Mouse (Mus musculus): Measurements from ENCODE around the gene Olfr167. TPM values are rescaled to one million over a fixed set of nuclear protein-coding genes. Genes with fewer than 3 reads are reported as not detected.
"Not testable (repeated sequence)": the region's sequence is repeated elsewhere in the genome, so short reads cannot be mapped to it uniquely, and the experiment has no call there.

Olfr167 gene
- total RNA-seq (2021) = not detected
- long read RNA-seq, experiment 1 = 0 reads
- long read RNA-seq, experiment 2 = 0 reads

GRCm38 (mm10) chr16:19522166-19522565 lies at the start of gene Olfr167:
Gene Olfr167 (minus strand): TSS chr16:19522266.
- no peak for DNase-seq

GRCm38 (mm10) chr16:19571709-19572108 lies 49.6 kb upstream of the Olfr167 start, which contains the start of gene Olfr169:
Gene Olfr169 (minus strand): TSS chr16:19571809.
- DNase-seq = not testable (repeated sequence)

GRCm38 (mm10) chr16:19553429-19553828 lies 31.4 kb upstream of the Olfr167 start:
- DNase-seq = not testable (repeated sequence)

- not testable (repeated sequence) for DNase-seq
Observed at GRCm38 (mm10) chr16:19552246-19552645, 30.2 kb upstream of the Olfr167 start.

GRCm38 (mm10) chr16:19535455-19535854 lies 13.4 kb upstream of the Olfr167 start, which contains the start of gene Olfr168:
Gene Olfr168 (minus strand): TSS chr16:19535555.
- no peak for DNase-seq

DNA sequence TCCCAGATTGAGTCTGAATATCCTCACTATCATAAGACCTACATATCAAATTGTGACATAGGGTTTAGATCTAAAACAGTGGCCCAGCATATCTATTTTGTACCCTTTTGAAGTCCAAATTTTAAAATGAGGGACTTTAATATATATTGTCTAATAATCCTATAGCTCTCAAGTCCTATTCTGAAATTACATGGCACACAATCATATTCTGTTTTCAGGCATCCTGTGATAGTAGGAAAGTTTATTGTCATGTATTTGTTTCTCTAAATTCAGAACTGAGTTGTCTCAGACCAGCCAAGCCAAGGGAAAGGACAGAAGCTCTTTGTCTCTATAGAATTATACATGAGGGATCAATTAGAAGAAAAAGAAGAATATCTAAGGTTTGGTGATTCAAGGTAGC lies 38.7 kb downstream of the Olfr167 start, which contains the start of gene Olfr166:
TSS of gene Olfr166 (plus strand) at position 301 of the 400 bp plus-strand sequence.
- DNase-seq = no peak

DNA sequence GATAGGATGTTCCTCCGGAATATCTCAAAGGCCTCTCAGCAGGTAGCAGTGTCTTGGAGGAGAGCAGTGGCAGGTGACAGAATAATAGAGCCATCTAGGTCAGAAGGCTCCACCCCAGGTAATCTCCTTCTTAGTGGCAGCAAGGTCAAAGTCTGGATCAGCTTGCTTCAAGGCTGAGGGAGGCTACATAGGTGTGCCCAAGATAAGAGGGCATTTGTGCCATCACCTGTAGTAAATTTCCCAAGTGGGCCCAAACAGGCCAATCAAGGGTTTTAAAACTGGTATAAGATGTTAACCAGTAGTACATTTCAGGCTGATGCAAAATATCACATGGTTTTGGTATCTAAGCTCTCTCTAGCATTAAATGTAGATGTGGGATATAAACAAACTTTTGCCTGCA lies 57.7 kb downstream of the Olfr167 start:
- no peak for DNase-seq

Other genes starting within 250 kb of the Olfr167 start
- not detected for gene Olfr164, start 208.2 kb downstream of the Olfr167 start, total RNA-seq (2021)
- not detected for gene Olfr165, start 99.1 kb downstream of the Olfr167 start, total RNA-seq (2021)
- not detected for gene Olfr166, start 38.6 kb downstream of the Olfr167 start, total RNA-seq (2021)
- gene Olfr168, start 13.3 kb upstream of the Olfr167 start, total RNA-seq (2021) = not detected
- gene Olfr169, start 49.5 kb upstream of the Olfr167 start, total RNA-seq (2021) = not detected
- gene Olfr170, start 89.6 kb upstream of the Olfr167 start, total RNA-seq (2021) = not detected
- not detected for gene Olfr171, start 107.7 kb upstream of the Olfr167 start, total RNA-seq (2021)
- gene Lamp3, start 184.1 kb upstream of the Olfr167 start, total RNA-seq (2021) = not detected
- 1 to 10 TPM; 1.4 to 1.9 TPM for gene B3gnt5, start 237.9 kb upstream of the Olfr167 start, total RNA-seq (2021)